Mouse (Mus musculus) neural tube, embryonic 15.5 days (tissue): ENCODE results near the gene Olfr331. TPM values are rescaled to one million over a fixed set of nuclear protein-coding genes. Genes with fewer than 3 reads are reported as not detected.

Experiments
- polyA plus RNA-seq: library from polyadenylated mRNA; unstranded; fragments of >200 nt; fragmentation: Nextera tagmentation; extraction: Ambion mirVana; gene quantifications from 2 replicates; pipeline ENCODE4 v1.2.1, GENCODE M21; 2015

Olfr331 gene
- polyA plus RNA-seq, 1 experiment from 2014 or later: not detected

Other genes with a start within 250 kb of the Olfr331 start
- gene 4930438A08Rik, start 227.8 kb downstream of the Olfr331 start, polyA plus RNA-seq: not detected in 2 replicates
- gene Zfp692, start 195.5 kb downstream of the Olfr331 start, polyA plus RNA-seq: 31.5 and 33.3 TPM in 2 replicates
- gene Zfp672, start 172.2 kb downstream of the Olfr331 start, polyA plus RNA-seq: 37.9 and 44.8 TPM in 2 replicates
- gene Sh3bp5l, start 171.8 kb downstream of the Olfr331 start, polyA plus RNA-seq: 47.1 and 47.7 TPM in 2 replicates
- gene Lypd8, start 123.5 kb downstream of the Olfr331 start, polyA plus RNA-seq: 0.37 and 19.8 TPM in 2 replicates
- gene 1810065E05Rik, start 81.5 kb downstream of the Olfr331 start, polyA plus RNA-seq: not detected in 2 replicates
- not detected in 2 replicates for gene Gm12253, start 70.0 kb downstream of the Olfr331 start, polyA plus RNA-seq
- gene Lypd9, start 49.6 kb downstream of the Olfr331 start, polyA plus RNA-seq: not detected in 2 replicates
- gene Olfr30, start 40.3 kb downstream of the Olfr331 start, polyA plus RNA-seq: not detected in 2 replicates
- not detected in 2 replicates for gene Olfr332, start 10.0 kb downstream of the Olfr331 start, polyA plus RNA-seq
- gene Olfr330, start 32.3 kb upstream of the Olfr331 start, polyA plus RNA-seq: 0.15 and 0.20 TPM in 2 replicates
- 0.09 TPM in 1 of 2 replicates, not detected in the other for gene Olfr329-ps, start 43.9 kb upstream of the Olfr331 start, polyA plus RNA-seq
- gene Olfr328, start 53.1 kb upstream of the Olfr331 start, polyA plus RNA-seq: 0.06 and 0.10 TPM in 2 replicates
- 0.19 TPM in 1 of 2 replicates, not detected in the other for gene Olfr224, start 68.0 kb upstream of the Olfr331 start, polyA plus RNA-seq
- not detected in 2 replicates for gene Olfr325, start 75.2 kb upstream of the Olfr331 start, polyA plus RNA-seq
- 0.05 and 0.12 TPM in 2 replicates for gene Olfr324, start 92.5 kb upstream of the Olfr331 start, polyA plus RNA-seq
- gene 2210407C18Rik, start 113.5 kb upstream of the Olfr331 start, polyA plus RNA-seq: not detected in 2 replicates
- not detected in 2 replicates for gene Olfr323, start 127.9 kb upstream of the Olfr331 start, polyA plus RNA-seq
- gene Trim58, start 137.9 kb upstream of the Olfr331 start, polyA plus RNA-seq: 0.19 and 0.29 TPM in 2 replicates
- not detected in 2 replicates for gene Olfr322, start 156.2 kb upstream of the Olfr331 start, polyA plus RNA-seq
- gene Olfr320, start 178.5 kb upstream of the Olfr331 start, polyA plus RNA-seq: not detected in 2 replicates
- gene Olfr319, start 196.6 kb upstream of the Olfr331 start, polyA plus RNA-seq: not detected in 2 replicates
- gene Olfr318, start 221.4 kb upstream of the Olfr331 start, polyA plus RNA-seq: not detected in 2 replicates
- gene Olfr317, start 236.6 kb upstream of the Olfr331 start, polyA plus RNA-seq: 0.17 and 0.26 TPM in 2 replicates